Mouse (Mus musculus): ENCODE results near the gene Ier2. TPM values are rescaled to one million over a fixed set of nuclear protein-coding genes. Genes with fewer than 3 reads are reported as not detected.
"Not testable (repeated sequence)": the region's sequence is repeated elsewhere in the genome, so short reads cannot be mapped to it uniquely, and the experiment has no call there.

The Ier2 gene
- polyA plus RNA-seq, 1 experiment, result 11.1 TPM

GRCm38 (mm10) chr8:84698929-84699401 lies 36.3 kb upstream of the Ier2 start:
- no peak for DNase-seq (ENCODE audit: extremely low spot score in 1 of 2, low spot score in 1 of 2)

- no peak for DNase-seq (ENCODE audit: extremely low spot score in 1 of 2, low spot score in 1 of 2)
Measured at GRCm38 (mm10) chr8:84698288-84698687, 35.6 kb upstream of the Ier2 start.

DNA sequence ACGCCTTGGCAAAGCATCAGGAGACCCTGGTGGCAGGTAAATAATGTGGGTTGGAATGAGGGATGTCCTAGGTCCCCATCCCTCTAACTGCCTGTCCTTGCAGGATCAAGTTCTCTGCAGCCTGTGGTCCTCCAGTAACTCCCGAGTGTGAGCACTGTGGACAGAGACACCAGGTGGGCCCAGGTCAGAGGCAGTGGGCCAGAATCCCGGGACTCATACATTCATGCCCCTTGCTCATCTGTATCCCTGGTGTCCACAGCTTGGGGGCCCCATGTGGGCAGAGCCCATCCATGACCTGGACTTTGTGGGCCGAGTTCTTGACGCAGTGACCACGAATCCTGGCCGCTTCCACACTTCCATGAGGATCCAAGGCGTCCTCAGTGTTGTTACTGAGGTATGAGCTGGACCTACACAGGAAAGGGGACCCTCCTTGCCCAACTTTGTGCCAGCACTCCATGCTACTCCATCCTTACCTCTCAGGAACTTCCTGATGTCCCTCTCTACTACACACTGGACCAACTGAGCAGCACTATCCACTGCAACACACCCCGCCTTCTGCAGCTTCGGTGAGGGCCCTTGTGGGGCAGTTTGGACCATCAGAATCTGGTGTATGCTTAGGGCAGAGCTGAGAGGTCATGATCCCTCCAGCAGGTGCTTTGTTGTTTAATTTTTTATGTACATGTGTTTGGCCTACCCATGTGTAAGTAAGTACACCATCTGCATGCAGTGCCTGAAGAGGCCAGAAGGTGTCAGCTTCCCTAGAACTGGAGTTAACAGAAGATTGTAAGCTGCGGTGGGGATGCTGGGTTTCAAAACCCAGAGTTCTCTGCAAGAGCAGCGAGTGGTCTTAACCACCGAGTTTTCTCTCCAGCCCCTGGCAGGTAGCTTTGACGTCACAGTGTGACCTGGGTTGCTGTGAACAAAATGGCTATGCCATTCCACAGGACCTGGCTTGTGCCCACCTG lies 34.8 kb upstream of the Ier2 start:
- DNase-seq (ENCODE audit: extremely low spot score in 1 of 2, low spot score in 1 of 2), result peak in 1 of 2 experiments; percentile 61

GRCm38 (mm10) chr8:84695140-84695539 lies 32.5 kb upstream of the Ier2 start:
- no peak for DNase-seq (ENCODE audit: extremely low spot score in 1 of 2, low spot score in 1 of 2)

DNA sequence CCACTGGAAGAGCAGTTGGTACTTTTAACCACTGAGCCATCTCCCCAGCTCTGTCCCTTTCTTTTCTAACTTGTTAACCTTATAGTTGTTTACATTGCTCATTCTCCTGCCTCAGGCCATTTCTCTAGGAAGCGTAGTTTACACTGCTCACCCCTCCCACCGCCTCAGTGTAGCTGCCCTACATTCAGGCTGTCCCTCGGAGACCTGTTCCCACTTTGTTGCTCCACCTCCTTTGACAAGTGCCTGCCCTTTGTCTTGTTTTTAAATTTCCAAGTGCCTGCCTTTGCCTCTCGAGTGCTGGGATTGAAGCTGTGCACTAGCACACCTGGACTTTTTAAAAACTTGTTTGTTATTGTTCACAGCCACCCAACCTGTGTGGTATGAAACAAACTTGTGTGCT lies 30.7 kb upstream of the Ier2 start:
- DNase-seq (ENCODE audit: extremely low spot score in 1 of 2, low spot score in 1 of 2), result no peak

DNA sequence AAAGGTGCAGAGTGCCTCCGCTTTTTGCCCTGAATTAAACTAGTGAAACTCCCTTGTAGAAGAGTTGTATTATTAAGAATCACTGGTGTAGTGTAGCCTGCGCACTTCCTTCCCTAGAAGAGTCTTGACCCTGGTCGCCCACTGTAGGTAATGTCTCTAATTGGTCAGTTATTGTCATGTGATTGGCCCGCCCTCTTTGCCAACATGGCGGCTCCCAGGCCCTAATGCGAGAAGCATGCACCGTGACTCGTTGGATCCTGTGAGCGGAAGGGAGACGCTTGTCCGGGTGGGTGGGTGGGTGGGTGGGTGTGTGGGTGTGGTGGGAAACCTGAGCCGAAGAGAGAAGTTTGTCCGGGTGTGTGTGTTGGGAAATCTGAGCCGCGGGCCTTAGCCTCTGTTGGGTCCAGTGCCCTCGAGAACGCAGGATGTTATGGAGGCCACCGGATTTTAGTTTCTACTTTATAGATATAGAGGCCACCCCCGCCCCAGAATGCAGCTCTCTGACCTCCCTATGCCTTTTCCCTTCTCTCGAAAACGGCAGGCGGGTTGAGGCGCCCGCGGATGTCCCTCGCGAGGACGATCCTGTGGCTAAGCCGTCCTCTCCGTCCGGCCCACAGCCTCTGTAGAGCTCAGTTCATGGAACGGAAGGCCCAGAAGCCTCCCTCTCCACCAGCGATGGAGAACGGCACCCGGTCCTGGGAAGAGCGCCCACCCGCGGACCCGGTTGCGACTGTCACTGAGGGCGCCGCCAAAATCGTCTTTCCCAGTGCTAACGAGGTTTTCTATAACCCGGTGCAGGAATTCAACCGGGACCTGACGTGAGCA lies 26.7 kb upstream of the Ier2 start:
- peak; percentile 85 to 96 for DNase-seq (ENCODE audit: extremely low spot score in 1 of 2, low spot score in 1 of 2)

GRCm38 (mm10) chr8:84687705-84688100 lies 25.1 kb upstream of the Ier2 start, which contains the start of gene Nacc1:
TSS of gene Nacc1 (minus strand) at chr8:84687862.
- DNase-seq (ENCODE audit: extremely low spot score in 1 of 2, low spot score in 1 of 2), result peak in 1 of 2 experiments; percentile 87

DNA sequence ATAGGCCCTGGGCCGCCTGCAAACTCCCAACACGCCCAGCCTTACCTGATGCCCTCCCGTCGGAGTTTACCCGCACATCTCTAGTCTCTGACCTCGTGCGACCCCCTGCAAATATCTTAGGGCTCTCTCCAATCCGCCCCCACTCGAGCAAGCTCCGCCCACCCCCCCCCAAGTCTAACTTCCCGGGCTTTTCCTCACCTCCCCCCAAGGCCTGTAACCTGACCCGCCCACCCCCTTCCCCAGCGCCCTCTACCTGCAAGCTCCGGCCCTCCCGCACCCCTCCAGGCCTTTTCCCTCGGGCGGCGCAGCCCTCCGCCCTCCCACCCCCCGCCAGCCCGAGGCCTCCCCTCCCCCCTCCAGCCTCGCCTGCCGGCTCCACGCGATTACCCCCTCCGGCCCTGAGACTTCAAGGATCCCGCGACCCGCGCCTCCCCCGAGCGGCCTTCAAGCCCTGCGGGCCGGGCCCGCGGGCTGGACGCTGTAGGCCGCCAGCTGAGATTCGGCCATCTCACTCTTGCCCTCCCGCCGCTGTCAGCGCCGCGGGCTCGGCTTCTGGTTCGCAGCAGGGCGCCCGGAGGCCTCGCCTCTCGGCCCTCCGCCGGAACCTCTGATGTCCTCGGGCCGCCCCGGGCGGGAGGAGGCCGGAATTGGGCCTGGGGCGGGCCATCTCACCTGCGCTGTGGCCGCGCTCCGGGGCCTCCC lies 24.5 kb upstream of the Ier2 start:
- DNase-seq (ENCODE audit: extremely low spot score in 1 of 2, low spot score in 1 of 2), result no peak

DNA sequence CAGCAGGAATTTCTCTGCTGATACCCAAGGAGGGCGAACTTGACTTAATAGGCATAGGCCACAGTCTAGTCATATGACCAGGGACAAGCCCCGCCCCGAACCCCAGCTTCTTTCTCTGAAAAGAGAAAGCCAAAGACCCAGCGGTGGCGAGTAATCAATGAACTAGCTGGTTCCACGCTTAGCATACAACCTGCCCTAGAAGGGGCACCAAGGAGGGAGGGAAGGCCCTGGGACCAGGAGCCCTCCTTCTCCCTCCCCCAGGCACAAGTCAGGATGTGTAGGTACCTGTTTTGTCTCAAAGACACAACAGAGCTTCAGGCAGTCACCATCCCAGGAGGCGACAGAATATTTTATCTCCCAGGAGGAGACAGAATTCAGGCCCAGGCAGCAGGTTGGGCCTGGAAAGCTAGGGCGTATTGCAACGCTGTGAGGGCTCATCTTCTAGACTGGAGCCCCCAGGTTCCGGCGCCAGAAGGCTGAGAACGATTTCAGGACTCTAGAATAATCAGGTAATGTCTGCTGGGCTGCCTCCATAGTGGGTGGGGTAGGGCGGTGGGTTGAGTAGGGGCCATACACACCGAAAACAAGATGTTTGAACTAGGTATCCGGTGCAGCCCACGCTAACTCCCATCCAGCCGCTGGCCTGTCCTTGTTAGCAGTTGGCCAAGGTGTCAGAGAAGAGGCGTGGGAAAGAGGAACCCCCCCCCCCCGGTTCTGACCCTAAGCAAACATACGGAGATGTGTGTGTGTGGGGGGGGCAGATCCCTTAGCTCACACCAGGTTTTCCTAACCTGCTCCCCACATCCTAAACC lies 23.7 kb upstream of the Ier2 start, which contains the start of gene Trmt1:
Trmt1 (plus strand) TSS at position 117 of the 812 bp plus-strand sequence.
- peak in 1 of 2 experiments; percentile 61 for DNase-seq (ENCODE audit: extremely low spot score in 1 of 2, low spot score in 1 of 2)

DNA sequence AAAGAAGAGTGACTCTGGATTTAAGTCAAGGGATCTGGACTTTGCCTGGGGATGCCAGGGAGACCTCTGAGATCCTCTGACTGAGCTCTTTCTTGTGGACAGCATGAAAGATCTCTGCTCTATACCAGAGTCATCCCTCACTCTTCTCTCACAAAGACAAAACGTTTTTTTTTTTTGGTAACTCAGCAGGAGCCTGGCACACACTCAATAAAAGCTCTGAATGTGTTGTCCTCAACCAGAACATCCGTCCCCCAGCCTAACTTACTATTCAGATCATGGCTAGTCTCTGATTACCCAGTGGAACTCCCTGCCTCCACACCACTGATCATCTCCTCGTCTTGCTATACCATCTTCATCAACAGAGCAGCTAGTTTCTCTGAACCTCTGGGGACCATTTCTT lies 21.9 kb upstream of the Ier2 start:
- no peak for DNase-seq (ENCODE audit: extremely low spot score in 1 of 2, low spot score in 1 of 2)

GRCm38 (mm10) chr8:84682257-84682656 lies 19.6 kb upstream of the Ier2 start:
- no peak for DNase-seq (ENCODE audit: extremely low spot score in 1 of 2, low spot score in 1 of 2)

GRCm38 (mm10) chr8:84681476-84681875 lies 18.8 kb upstream of the Ier2 start:
- DNase-seq (ENCODE audit: extremely low spot score in 1 of 2, low spot score in 1 of 2), result no peak

GRCm38 (mm10) chr8:84677305-84677704 lies 14.7 kb upstream of the Ier2 start:
- no peak for DNase-seq (ENCODE audit: extremely low spot score in 1 of 2, low spot score in 1 of 2)

DNA sequence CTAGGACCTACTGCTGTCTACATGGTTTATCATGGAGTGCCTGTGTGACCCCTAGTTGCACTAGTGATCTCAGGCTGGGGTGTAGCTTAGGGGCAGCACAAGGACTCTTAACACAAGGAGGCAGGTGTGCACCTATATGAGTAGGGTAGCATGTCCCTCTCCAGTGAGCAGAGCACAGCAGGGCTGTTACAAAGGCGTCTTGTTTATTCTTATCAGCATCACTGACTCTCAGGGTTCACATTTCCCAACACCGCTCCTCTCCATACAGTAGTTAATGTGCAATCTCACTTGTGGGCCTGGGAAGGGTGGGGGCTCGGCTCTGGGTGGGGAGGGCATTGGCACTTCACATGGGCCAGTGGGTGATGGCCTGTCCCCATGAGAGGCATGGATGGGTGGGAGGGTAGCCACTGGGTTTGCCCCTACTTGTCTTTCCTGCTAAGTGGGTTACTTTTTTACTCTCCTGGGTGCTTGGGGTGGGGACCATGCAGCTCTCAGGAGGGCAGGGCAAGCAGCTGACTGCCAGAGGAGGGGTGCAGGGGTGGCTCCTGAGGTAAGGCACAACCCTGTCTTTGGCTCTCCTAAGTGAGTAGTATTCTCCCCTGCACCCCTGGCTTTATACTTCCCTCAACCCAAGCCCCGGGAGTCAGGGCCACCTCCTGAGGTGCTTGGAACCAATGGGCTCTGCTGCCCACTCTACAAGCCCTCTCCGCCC lies 7.8 kb upstream of the Ier2 start:
- DNase-seq (ENCODE audit: extremely low spot score in 1 of 2, low spot score in 1 of 2), result not testable (repeated sequence)

GRCm38 (mm10) chr8:84668731-84669485 lies 6.3 kb upstream of the Ier2 start:
- no peak for DNase-seq (ENCODE audit: extremely low spot score in 1 of 2, low spot score in 1 of 2)

DNA sequence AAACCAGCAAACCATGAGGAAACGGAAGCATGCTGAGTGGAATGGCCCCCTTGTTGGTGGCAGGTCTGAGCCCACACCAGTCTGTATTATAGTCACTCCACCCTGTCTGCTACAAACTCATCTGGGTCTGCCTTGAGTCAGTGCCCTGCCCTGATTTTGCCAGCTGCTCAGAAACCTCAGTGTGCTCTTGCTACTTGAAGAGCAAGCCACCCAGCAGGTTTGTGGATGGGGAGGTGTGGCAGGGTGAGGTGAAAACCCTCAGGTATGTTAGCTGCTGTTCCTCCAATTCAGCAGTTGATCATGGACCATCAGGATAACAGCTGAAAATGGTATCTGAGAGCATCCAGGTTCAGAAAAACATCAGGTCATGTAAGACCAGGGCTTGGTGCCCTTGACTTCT lies 5.4 kb upstream of the Ier2 start:
- DNase-seq (ENCODE audit: extremely low spot score in 1 of 2, low spot score in 1 of 2), result no peak

DNA sequence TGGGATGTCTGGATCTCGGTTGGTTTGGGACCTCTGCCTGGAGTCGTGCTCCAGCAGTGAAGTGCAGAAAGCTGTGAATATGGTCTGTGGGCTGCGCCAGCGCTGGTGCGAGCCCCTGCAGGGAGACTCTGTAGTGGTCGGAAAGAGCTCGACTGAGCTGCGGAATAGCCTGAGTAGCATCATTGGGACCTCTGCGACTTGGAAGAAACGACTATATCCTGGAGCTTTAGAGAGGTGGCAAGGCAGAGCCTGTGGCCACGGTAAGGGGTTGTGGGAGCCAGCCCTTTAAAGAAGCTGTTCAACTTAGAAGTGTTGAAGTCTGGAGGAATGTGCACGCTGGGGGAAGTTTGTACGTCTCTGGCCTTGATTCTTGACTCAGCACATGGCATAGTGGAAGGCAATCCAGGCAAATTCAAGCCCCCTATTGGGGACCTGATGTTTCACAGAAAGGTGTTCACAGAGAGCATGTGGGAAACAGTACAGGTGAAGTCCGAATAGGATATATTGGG lies 2.8 kb upstream of the Ier2 start:
- no peak for DNase-seq (ENCODE audit: extremely low spot score in 1 of 2, low spot score in 1 of 2)
